Mouse (Mus musculus) heart, postnatal 10 days (tissue): Measurements from ENCODE around the gene Zfp750. TPM values are rescaled to one million over a fixed set of nuclear protein-coding genes. Genes with fewer than 3 reads are reported as not detected.

ENCODE experiments used
- DNase-seq, 2 experiments: peaks; one replicate each; pipeline ENCODE4 v3.0.0; 2021
- intact Hi-C: fragments of 180-260 bp; cut with DNase I; formaldehyde crosslinking; loops from one replicate; pipeline ENCODE4 v1.15.1; 2025
- total RNA-seq, 2 experiments: library from RNA; stranded (reverse); gene quantifications; 2 replicates each; pipeline ENCODE4 v1.2.3; 2021

Gene Zfp750
- total RNA-seq, 2 experiments from 2014 or later = 0.07 TPM; not detected in 1

GRCm38 (mm10) chr11:121479476-121480203 lies 39.5 kb downstream of the Zfp750 start:
- no peak for DNase-seq
- intact Hi-C loops = loop anchor here (5.0 kb wide), 1 partner anchor 173 kb away; no protein-coding TSS in a partner anchor

GRCm38 (mm10) chr11:121475699-121476415 lies 43.3 kb downstream of the Zfp750 start:
- intact Hi-C loops = loop anchor here (1.0 to 5.0 kb wide), 2 partner anchors 176 to 332 kb away; no protein-coding TSS in a partner anchor
- DNase-seq = peak; percentile 74 to 85

GRCm38 (mm10) chr11:121474831-121475230 lies 44.3 kb downstream of the Zfp750 start:
- no peak for DNase-seq
- intact Hi-C loops = loop anchor here (5.0 kb wide), 1 partner anchor 177 kb away; no protein-coding TSS in a partner anchor

- DNase-seq = no peak
- intact Hi-C loops = no loop called here
Measured at GRCm38 (mm10) chr11:121467408-121467807, 51.7 kb downstream of the Zfp750 start.

Other genes with a start within 250 kb of the Zfp750 start
- gene Wdr45b, start 164.9 kb downstream of the Zfp750 start, total RNA-seq = 10 to 100 TPM; 53.0 to 54.0 TPM
- 1 to 10 TPM; 2.1 to 2.8 TPM for gene Rab40b, start 131.1 kb downstream of the Zfp750 start, total RNA-seq
- 1 to 10 TPM; 6.0 to 8.3 TPM for gene Fn3krp, start 97.9 kb downstream of the Zfp750 start, total RNA-seq
- gene Fn3k, start 84.4 kb downstream of the Zfp750 start, total RNA-seq = 10 to 100 TPM; 17.3 to 22.8 TPM
- gene Tbcd, start 67.4 kb downstream of the Zfp750 start, total RNA-seq = 10 to 100 TPM; 18.9 to 19.9 TPM
- 1 to 10 TPM; 3.5 to 5.5 TPM for gene B3gntl1, start 153.8 kb upstream of the Zfp750 start, total RNA-seq
- 10 to 100 TPM; 21.9 to 26.4 TPM for gene Metrnl, start 182.2 kb upstream of the Zfp750 start, total RNA-seq